Mouse (Mus musculus): ENCODE measurements around the gene Map4. TPM values are rescaled to one million over a fixed set of nuclear protein-coding genes. Genes with fewer than 3 reads are reported as not detected.

Map4 gene
- polyA plus RNA-seq (2015; fragmentation: Nextera tagmentation; extraction: Ambion mirVana): 55.6 and 63.8 TPM in 2 replicates

DNA sequence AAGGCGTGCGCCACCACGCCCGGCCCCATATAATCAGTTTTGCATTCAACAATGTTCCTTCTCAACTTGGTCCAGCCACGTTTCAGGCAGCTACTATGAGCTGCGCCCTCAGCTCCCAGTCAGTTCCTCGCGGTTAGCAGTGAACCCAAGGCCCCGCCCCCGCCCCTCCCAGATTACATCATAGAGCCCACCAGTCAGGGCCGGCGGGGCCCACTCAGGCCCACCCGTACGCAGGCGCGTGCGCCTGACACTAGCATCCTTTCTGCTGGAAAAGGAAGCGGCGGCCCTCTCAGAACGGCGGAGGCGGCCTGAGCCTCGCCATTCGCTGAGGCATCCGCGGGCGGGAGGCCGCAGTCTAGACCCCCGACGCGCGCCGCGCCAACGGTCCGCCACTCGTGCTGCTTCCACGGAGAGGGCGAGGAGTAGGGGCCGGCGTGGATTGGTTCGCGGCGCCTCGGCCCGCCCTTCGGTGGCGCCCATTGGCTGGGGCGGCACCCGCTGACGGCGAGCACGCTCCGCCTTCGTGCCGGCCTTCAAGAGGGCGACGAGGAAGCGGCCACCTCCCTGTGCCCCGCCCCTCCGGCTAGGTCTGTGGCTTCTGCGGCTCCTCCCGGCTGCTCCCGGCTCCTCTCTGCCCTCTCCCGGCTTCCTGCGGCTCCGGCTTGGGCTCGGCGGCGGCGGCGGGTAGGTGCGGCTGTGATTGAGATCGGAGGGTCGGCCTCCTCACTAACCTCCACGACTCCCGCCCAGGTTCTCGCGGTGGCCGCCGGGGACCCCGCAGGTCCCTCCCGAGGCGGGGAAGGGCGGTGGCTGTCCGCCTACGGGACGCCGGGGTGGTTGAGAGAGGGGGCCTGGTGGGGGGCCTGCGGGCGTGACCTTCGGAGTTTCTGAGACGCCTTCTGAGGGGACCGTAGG, at the start of gene Map4:
Map4 (plus strand) TSS at position 204 of the 915 bp plus-strand sequence.
- H3K4me1 ChIP-seq: peaks cover 4% of the 10 kb centered on the region; the same call in 1 of the 2 replicates
- peak; percentile 98 for ATAC-seq (ENCODE audit: insufficient read depth, low FRiP score, low read depth)
- H3K27ac ChIP-seq: peak within 1 kb of the TSS; percentile 98
- H3K27me3 ChIP-seq (replicated peaks): no peaks in the 10 kb centered on the region
- H3K4me2 ChIP-seq: peak within 1 kb of the TSS; percentile 61
- no peaks in the 10 kb centered on the region for H3K9me3 ChIP-seq
- WGBS: under 1% methylated on average over 90 of the region's 94 CpGs
- H3K4me3 ChIP-seq (replicated peaks): peak within 1 kb of the TSS; percentile 81
- no peaks in the 10 kb centered on the region for H3K36me3 ChIP-seq
- peak within 1 kb of the TSS; percentile 86 for H3K9ac ChIP-seq

DNA sequence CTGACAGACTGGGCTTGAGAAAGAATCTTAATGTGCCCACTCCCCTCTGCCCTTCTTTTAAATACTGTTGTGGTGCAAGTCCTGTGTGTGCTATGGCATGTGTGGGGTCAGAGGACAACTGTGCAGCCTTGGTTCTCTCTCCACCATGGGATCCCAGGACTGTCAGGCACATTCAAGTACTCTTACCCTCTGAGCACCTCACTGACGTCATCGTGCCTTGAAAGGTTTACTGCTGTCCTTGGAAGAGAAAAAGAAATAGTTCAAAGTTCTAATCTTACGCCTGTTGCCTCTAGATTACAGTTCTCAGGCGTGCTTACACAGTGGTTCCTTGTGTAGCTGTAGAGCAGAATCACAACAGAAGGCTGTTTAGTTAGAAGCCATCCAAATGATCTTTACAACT, 45.0 kb upstream of the Map4 start:
- H3K36me3 ChIP-seq: peaks cover 80% of the 10 kb centered on the region
- no peak for ATAC-seq (ENCODE audit: insufficient read depth, low FRiP score, low read depth)
- H3K9me3 ChIP-seq: no peaks in the 10 kb centered on the region
- H3K4me3 ChIP-seq (replicated peaks): no peak overlapping the region
- H3K27ac ChIP-seq: no peak overlapping the region
- H3K9ac ChIP-seq: no peak overlapping the region
- 75% methylated on average over 4 of the region's 4 CpGs for WGBS
- H3K4me1 ChIP-seq: no peaks in the 10 kb centered on the region
- H3K4me2 ChIP-seq: no peak overlapping the region
- no peaks in the 10 kb centered on the region for H3K27me3 ChIP-seq (replicated peaks)

DNA sequence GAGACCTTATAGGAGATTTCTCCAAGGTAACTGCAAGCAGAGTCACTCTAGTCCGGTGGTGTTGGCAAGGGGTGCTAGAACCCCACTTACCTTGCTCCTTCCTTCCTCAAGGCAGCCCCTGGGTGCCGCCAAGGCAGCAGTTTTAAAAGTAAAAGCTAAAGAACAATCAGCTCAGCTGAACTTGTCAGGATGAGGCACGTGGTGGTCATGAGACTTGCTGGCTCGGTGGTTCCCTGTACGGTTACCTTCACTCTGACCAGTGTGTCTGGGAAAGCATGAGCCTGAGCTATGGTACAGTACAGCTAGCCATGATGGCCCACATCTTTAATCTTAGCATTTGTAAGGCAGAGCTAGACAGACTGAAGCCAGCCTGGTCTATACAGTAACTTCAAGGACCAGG, 43.9 kb upstream of the Map4 start:
- no peak overlapping the region for H3K27ac ChIP-seq
- no peak overlapping the region for H3K9ac ChIP-seq
- H3K27me3 ChIP-seq (replicated peaks): no peaks in the 10 kb centered on the region
- no peaks in the 10 kb centered on the region for H3K4me1 ChIP-seq
- no peak overlapping the region for H3K4me2 ChIP-seq
- no peak for ATAC-seq (ENCODE audit: insufficient read depth, low FRiP score, low read depth)
- H3K4me3 ChIP-seq (replicated peaks): no peak overlapping the region
- H3K36me3 ChIP-seq: peaks cover 85% of the 10 kb centered on the region
- H3K9me3 ChIP-seq: no peaks in the 10 kb centered on the region
- WGBS: 94% methylated on average over 5 of the region's 5 CpGs

DNA sequence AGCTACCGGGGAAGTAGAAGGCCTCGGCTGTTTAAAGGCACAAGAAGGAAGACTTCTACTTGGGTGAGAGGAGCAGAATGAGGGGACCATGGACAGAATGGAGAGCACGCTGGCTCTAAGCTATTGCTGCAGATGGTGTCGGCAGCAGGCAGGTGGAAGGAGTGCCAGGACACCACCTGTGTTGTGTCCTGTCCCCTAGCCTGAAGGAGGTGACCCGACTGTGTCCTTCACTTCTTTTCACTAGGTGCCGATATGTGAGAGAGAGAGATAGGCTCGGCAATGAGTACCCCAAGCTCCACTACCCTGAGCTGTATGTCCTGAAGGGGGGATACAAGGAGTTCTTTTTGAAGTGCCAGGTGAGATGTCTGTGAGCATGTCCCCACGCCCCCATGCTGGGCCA, 39.8 kb upstream of the Map4 start:
- Histone ChIP-seq H3K27me3 (replicated peaks) (no peaks in the 10 kb centered on the region), H3K27ac (no peak overlapping the region), H3K36me3 (peaks cover 58% of the 10 kb centered on the region), H3K4me1 (peaks cover 3% of the 10 kb centered on the region; the same call in 1 of the 2 replicates), H3K9ac (no peak overlapping the region), H3K4me3 (replicated peaks) (no peak overlapping the region), H3K9me3 (no peaks in the 10 kb centered on the region), H3K4me2 (no peak overlapping the region)
- 86% methylated on average over 8 of the region's 8 CpGs for WGBS
- no peak for ATAC-seq (ENCODE audit: insufficient read depth, low FRiP score, low read depth)

DNA sequence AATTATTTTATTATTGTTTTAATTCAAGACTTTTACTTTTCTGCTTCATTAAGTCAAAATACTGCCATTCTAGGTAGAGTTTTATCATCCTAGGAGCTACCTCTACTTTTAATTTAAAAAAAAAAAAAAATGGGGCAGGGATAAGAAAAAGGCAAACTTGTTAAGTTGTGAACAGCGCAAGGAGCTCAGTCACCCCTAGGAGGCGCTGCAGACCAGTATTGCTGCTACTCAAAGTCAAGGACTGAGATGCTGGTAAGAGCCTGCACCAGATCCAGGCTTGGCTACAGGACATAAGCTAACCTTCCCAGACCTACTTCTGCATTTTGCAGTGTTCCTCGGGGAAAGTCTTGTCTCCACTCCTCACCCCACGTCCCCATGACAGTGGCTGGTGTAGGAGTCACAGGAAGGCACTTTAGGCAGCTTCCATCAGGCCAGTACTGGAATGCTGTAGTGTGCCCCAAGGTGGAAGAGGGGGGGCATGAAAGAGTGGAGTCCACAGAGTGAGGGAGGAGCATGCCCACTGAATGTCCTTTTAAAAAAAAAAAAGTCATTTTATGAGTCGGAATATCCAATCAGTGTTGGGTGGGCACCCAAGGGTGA, 38.5 kb upstream of the Map4 start:
- H3K9ac ChIP-seq: no peak overlapping the region
- peaks cover 51% of the 10 kb centered on the region for H3K36me3 ChIP-seq
- 62% methylated on average over 5 of the region's 5 CpGs for WGBS
- no peak overlapping the region for H3K4me3 ChIP-seq (replicated peaks)
- H3K4me1 ChIP-seq: peaks cover 3% of the 10 kb centered on the region; the same call in 1 of the 2 replicates
- ATAC-seq (ENCODE audit: insufficient read depth, low FRiP score, low read depth): no peak; the same call in 1 of the 2 replicates
- H3K4me2 ChIP-seq: no peak overlapping the region
- H3K27me3 ChIP-seq (replicated peaks): no peaks in the 10 kb centered on the region
- no peaks in the 10 kb centered on the region for H3K9me3 ChIP-seq
- H3K27ac ChIP-seq: no peak overlapping the region

DNA sequence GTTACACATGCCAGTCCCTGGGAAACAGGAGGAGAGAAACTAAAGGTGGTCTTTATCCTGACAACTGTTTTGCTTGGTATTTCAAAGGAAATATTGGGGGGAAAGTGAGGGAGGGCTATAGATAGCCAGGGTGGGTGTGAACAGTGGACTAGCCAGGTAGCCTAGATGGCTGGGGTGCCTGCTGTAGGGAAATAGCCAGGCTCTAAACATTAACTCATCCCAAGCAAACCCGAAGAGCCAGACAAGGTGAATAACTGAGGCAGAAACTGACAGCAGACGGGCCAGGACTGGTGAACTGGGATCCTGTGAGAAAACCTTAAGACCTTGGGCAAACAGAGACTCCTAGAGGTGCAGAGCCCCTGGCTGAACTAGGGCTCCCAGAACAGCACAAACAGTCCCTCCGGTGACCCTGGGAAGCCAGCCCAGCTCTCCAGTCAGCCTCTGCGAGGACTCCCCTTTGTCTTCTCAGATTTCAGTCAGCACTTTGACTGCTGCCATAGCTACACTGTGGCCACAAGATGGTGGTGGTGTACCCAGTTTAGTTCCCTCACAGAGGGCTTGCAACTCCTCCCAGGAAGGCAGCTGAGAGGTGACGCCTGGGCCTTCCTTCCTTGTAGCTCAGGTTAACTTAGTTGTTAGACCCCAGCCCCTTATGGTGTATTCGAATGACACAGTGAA, 36.7 kb upstream of the Map4 start:
- ATAC-seq (ENCODE audit: insufficient read depth, low FRiP score, low read depth): peak; percentile 69

DNA sequence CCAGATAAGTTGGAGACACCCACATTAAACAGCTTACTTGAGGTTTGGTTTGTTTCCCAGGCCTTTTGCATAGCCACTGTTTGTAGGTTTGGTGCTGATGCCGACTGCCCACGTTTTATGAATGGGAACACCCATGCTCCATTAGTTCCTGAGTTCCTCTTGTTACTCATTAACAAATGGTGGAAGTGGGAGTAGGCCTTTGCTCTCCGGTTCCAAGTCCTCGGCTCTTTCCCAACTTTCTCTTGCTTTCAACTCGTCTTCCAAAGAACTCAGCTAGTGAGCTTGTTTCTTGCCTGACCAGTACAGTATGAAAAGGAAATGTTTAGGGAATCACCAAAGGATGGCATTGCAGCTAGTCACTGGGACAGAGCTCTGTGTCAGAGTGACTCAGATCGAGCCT, 35.7 kb upstream of the Map4 start:
- Histone ChIP-seq H3K27me3 (replicated peaks) (no peaks in the 10 kb centered on the region), H3K9ac (no peak overlapping the region), H3K27ac (no peak overlapping the region), H3K4me1 (peaks cover 3% of the 10 kb centered on the region; the same call in 1 of the 2 replicates), H3K4me3 (replicated peaks) (no peak overlapping the region), H3K9me3 (no peaks in the 10 kb centered on the region), H3K36me3 (peaks cover 25% of the 10 kb centered on the region), H3K4me2 (no peak overlapping the region)
- ATAC-seq (ENCODE audit: insufficient read depth, low FRiP score, low read depth): no peak
- 69% methylated on average over 6 of the region's 6 CpGs for WGBS

More for the DNA sequence above, 36.7 kb upstream of the Map4 start:
- no peak overlapping the region for H3K4me3 ChIP-seq (replicated peaks)
- peak overlapping the region; percentile 57; the same call in 1 of the 2 replicates for H3K27ac ChIP-seq
- H3K9ac ChIP-seq: no peak overlapping the region
- H3K4me1 ChIP-seq: peaks cover 3% of the 10 kb centered on the region; the same call in 1 of the 2 replicates
- no peaks in the 10 kb centered on the region for H3K27me3 ChIP-seq (replicated peaks)
- H3K4me2 ChIP-seq: no peak overlapping the region
- 25% methylated on average over 6 of the region's 6 CpGs for WGBS
- no peaks in the 10 kb centered on the region for H3K9me3 ChIP-seq
- peaks cover 34% of the 10 kb centered on the region for H3K36me3 ChIP-seq

DNA sequence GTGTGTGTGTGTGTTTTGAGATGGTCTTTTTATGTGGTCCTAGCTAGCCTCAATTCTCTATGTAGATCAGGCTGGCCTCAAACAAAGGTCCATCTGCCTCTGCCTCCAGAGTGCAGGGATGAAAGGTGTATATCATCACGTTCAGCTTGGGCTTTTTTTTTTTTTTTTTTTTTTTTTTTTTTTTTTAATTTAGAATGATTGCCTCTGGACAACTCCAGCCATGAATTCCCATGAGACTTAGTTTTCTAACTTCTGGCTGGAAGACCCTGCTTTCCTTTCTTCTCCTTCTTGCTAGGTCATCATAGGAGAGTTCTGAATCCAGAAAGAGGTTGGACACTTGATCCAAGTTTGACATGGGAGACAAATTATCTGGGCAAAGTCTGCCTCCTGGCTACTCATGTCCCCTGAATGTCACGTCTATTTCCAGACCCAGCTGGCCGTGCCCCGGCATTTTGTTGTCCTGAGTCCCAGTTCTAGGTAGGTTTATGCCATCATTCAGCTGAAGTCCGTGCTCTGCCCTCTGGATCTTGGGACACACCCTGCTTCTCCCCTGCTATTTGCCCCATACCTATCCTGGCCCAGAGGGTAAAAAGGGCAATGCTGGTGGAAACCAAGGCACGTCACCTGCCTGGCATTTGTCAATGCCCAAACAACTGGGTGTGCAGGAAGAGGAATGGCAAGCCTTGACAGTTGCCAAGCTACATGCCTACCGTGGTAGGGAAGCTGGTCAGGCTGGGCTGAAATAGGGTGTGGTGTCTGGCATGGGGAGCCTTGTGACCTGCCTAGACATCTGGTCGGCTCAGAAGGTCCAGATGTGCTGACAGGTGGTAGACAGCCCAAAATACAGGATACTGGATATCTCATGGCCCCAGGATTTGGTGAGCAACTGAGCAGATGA, 34.8 kb upstream of the Map4 start:
- WGBS: 78% methylated on average over 8 of the region's 8 CpGs
- H3K9me3 ChIP-seq: no peaks in the 10 kb centered on the region
- no peak overlapping the region for H3K27ac ChIP-seq
- peaks cover 3% of the 10 kb centered on the region; the same call in 1 of the 2 replicates for H3K4me1 ChIP-seq
- ATAC-seq (ENCODE audit: insufficient read depth, low FRiP score, low read depth): no peak
- no peaks in the 10 kb centered on the region for H3K27me3 ChIP-seq (replicated peaks)
- H3K36me3 ChIP-seq: peaks cover 16% of the 10 kb centered on the region
- no peak overlapping the region for H3K4me3 ChIP-seq (replicated peaks)
- no peak overlapping the region for H3K9ac ChIP-seq
- H3K4me2 ChIP-seq: no peak overlapping the region

DNA sequence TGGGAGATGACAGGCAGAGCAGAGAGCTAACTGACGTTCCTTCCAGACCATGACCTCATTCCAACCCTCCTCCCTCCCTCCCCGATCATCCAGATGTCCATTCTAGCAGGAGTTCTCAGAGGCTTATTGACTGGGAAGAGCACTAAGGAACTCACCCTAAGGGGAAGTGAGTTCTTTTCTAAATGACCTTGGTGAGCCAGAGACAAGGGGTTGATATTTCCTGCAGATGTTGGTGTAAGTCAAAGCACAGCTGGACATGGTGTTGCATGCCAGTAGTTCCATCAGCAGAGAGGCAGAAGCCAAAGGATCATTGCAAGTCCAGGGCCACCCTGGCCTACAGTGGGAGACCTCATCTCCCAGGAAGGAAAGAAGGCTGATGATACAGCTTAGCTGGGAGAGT, 33.2 kb upstream of the Map4 start:
- no peak overlapping the region for H3K4me3 ChIP-seq (replicated peaks)
- H3K27ac ChIP-seq: peak overlapping the region; percentile 40; the same call in 1 of the 2 replicates
- peaks cover 3% of the 10 kb centered on the region; the same call in 1 of the 2 replicates for H3K4me1 ChIP-seq
- H3K9ac ChIP-seq: no peak overlapping the region
- ATAC-seq (ENCODE audit: insufficient read depth, low FRiP score, low read depth): no peak
- no peak overlapping the region for H3K4me2 ChIP-seq
- no peaks in the 10 kb centered on the region for H3K9me3 ChIP-seq
- no peaks in the 10 kb centered on the region for H3K27me3 ChIP-seq (replicated peaks)
- 26% methylated on average over 2 of the region's 2 CpGs for WGBS
- H3K36me3 ChIP-seq: peaks cover 7% of the 10 kb centered on the region; the same call in 1 of the 2 replicates

DNA sequence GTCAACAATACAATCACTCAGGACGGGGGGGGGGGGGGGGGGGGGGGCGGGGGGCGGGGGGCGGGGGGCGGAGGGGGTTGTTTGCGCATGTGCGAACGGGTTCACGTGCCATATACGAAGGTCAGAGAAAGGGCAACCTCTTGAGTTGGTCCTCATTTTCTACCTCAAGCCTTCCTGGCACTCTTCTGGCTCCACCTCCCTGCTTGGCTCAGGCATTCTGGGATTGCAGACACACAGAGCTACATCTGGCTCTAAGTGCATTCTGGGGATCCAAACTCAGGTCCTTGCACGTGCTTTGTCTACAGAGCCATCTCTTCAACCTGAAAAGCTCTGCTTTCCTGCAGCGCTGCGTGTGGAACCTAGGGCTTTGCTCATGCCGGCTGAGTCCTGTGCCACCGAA, 31.9 kb upstream of the Map4 start:
- WGBS: 43% methylated on average over 12 of the region's 15 CpGs
- Histone ChIP-seq H3K9ac (no peak overlapping the region), H3K27me3 (replicated peaks) (no peaks in the 10 kb centered on the region), H3K4me1 (peaks cover 3% of the 10 kb centered on the region; the same call in 1 of the 2 replicates), H3K36me3 (peaks cover 4% of the 10 kb centered on the region; the same call in 1 of the 2 replicates), H3K4me2 (no peak overlapping the region), H3K4me3 (replicated peaks) (no peak overlapping the region), H3K27ac (peak overlapping the region; percentile 31; the same call in 1 of the 2 replicates), H3K9me3 (no peaks in the 10 kb centered on the region)
- ATAC-seq (ENCODE audit: insufficient read depth, low FRiP score, low read depth): no peak

DNA sequence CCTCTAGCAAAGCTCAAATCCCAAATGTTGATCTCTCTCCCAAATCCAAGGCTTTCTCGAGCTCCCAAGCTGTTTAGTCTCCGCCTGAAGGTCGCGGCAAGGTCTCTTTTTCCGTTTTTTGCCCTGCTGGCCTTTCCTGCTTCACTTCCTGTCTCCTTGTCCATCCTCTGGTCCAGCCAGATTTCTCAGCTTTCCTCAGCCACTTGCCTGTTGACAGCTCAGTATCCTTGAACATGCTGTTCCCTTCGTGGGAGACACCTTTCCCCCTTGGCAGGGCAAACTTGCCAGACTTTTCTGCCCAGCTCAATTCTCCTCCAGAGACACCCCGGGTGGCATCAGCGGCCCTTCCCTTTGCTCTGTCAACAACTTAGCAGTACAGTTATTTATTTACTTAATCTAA, 31.5 kb upstream of the Map4 start:
- peaks cover 4% of the 10 kb centered on the region; the same call in 1 of the 2 replicates for H3K36me3 ChIP-seq
- no peak for ATAC-seq (ENCODE audit: insufficient read depth, low FRiP score, low read depth)
- H3K4me1 ChIP-seq: no peaks in the 10 kb centered on the region
- H3K27me3 ChIP-seq (replicated peaks): no peaks in the 10 kb centered on the region
- peak overlapping the region; percentile 31; the same call in 1 of the 2 replicates for H3K27ac ChIP-seq
- 54% methylated on average over 8 of the region's 8 CpGs for WGBS
- no peaks in the 10 kb centered on the region for H3K9me3 ChIP-seq
- no peak overlapping the region for H3K9ac ChIP-seq
- no peak overlapping the region for H3K4me3 ChIP-seq (replicated peaks)
- H3K4me2 ChIP-seq: no peak overlapping the region

Data from stomach, embryonic 15.5 days (tissue).